Comparison of ENCODE assay signal across 10 mouse cellular contexts in the genomic region with DNA sequence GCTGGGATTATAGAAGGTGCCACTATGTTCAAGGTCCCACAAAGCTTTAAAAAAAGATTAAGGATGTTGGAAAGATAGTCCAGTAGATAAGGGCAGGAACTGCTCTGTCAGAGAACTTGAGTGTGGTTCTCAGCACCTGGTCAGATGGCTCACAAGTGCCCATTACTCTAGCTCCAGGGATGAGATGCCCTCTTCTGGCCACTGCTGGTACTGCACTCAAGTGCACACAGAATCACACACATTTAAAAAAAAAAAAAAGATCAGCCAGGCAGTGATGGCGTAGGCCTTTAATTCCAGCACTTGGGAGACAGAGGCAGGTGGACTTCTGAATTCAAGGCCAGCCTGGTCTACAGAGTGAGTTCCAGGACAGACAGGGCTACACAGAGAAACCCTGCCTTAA. TPM values are rescaled to one million over a fixed set of nuclear protein-coding genes. Genes with fewer than 3 reads are reported as not detected.
DNase-seq lines count a peak whose midpoint lies in the region; TF ChIP-seq lines count a peak whose summit lies in the region.
"Had no signal": no experiment of that assay in that cellular context is flagged by ENCODE, and none has a peak within 500 bp of the region (broad histone marks: within the 10 kb centered on the region; RNA-seq: fewer than 3 reads in every experiment).

No protein-coding gene starts in this region.

- no peaks in the 10 kb centered on the region for H3K79me2 ChIP-seq in MEL (ENCODE audit: control insufficient read depth, insufficient read depth, low read length, poor library complexity)

- WGBS in limb, embryonic 10.5 days: 86% methylated on average over 1 of the region's 1 CpGs

- H3K27ac ChIP-seq in left cerebral cortex, adult 2 months: no peak overlapping the region
- H3K27ac ChIP-seq in MEL (ENCODE audit: control insufficient read depth, low read depth, low read length): no peak overlapping the region
- H3K27ac ChIP-seq in limb, embryonic 10.5 days: no peak overlapping the region
- H3K27ac ChIP-seq: heart, embryonic 15.5 days; midbrain, embryonic 12.5 days had no signal

- H3K9me3 ChIP-seq in MEL (replicated peaks; ENCODE audit: insufficient read depth, low read length): no peaks in the 10 kb centered on the region
- no peaks in the 10 kb centered on the region for H3K9me3 ChIP-seq in limb, embryonic 10.5 days (replicated peaks)
- H3K9me3 ChIP-seq: heart, embryonic 15.5 days; midbrain, embryonic 12.5 days had no signal

- H3K4me3 ChIP-seq in left cerebral cortex, adult 2 months: no peak overlapping the region
- H3K4me3 ChIP-seq in MEL (ENCODE audit: control insufficient read depth in 1 of 2, insufficient read depth in 1 of 2, low read depth in 2 of 2, low read length in 2 of 2): no peak overlapping the region
- H3K4me3 ChIP-seq in limb, embryonic 10.5 days: no peak overlapping the region
- H3K4me3 ChIP-seq: heart, embryonic 15.5 days; midbrain, embryonic 12.5 days had no signal

- no peak overlapping the region for H3K9ac ChIP-seq in MEL (ENCODE audit: control insufficient read depth, low read depth, low read length, poor library complexity, severe bottlenecking)
- H3K9ac ChIP-seq: heart, embryonic 15.5 days; midbrain, embryonic 12.5 days had no signal

- no peaks in the 10 kb centered on the region for H3K36me3 ChIP-seq in MEL (ENCODE audit: control insufficient read depth in 1 of 2, insufficient read depth in 2 of 2, low read length in 2 of 2)
- peaks cover 24% of the 10 kb centered on the region for H3K36me3 ChIP-seq in limb, embryonic 10.5 days
- H3K36me3 ChIP-seq: midbrain, embryonic 12.5 days had no signal

- DNase-seq in cerebellum, postnatal 10 days: peak; percentile 55 to 66
- DNase-seq in cerebellum, adult 11-12 months: no peak
- no peak for DNase-seq in left cerebral cortex, adult 2 months (ENCODE audit: extremely low spot score in 1 of 2, low spot score in 2 of 2)
- DNase-seq in left cerebral cortex, postnatal 36 days (ENCODE audit: low spot score in 2 of 2): no peak
- peak; percentile 76 for DNase-seq in MEL (ENCODE audit: low read depth, low spot score)
- DNase-seq in limb, embryonic 10.5 days (ENCODE audit: low spot score): peak; percentile 59
- peak; percentile 56 for DNase-seq in thymus, postnatal 14 days
- no peak for DNase-seq in ovary, adult 18-20 months (ENCODE audit: low spot score)

- peak; percentile 63 for TF ChIP-seq CTCF in left cerebral cortex, adult 2 months (IDR thresholded peaks at IDR 0.05)
- TF ChIP-seq CTCF in MEL (IDR thresholded peaks at IDR 0.05 in 2 of 3, conservative IDR thresholded peaks at IDR 0.05 in 1 of 3; ENCODE audit: control insufficient read depth in 1 of 3, insufficient read depth in 1 of 3, low read depth in 2 of 3, low read length in 3 of 3, poor library complexity in 1 of 3, severe bottlenecking in 1 of 3): peak; percentile 83 to 97 (median 85)

- TF ChIP-seq RAD21 in MEL (IDR thresholded peaks at IDR 0.05; ENCODE audit: low read depth, low read length): peak; percentile 59

- H3K27me3 ChIP-seq in MEL (ENCODE audit: control insufficient read depth in 1 of 2, insufficient read depth in 2 of 2, low read length in 2 of 2): no peaks in the 10 kb centered on the region
- no peaks in the 10 kb centered on the region for H3K27me3 ChIP-seq in limb, embryonic 10.5 days (ENCODE audit: low read depth, poor library complexity, severe bottlenecking)
- H3K27me3 ChIP-seq: heart, embryonic 15.5 days; midbrain, embryonic 12.5 days had no signal

- no peak for TF ChIP-seq EP300 in MEL (IDR thresholded peaks at IDR 0.05; ENCODE audit: low read depth in 1 of 2, low read length in 2 of 2)

- H3K4me1 ChIP-seq in MEL (ENCODE audit: control insufficient read depth in 1 of 2, insufficient read depth in 2 of 2, low read length in 2 of 2): no peaks in the 10 kb centered on the region
- 0 out of 2 replicates have a peak, but pooled peaks cover 3% of the 10 kb centered on the region for H3K4me1 ChIP-seq in limb, embryonic 10.5 days
- H3K4me1 ChIP-seq: midbrain, embryonic 12.5 days had no signal

- TF ChIP-seq POLR2A in MEL (IDR thresholded peaks at IDR 0.05; ENCODE audit: control insufficient read depth in 1 of 2, insufficient read depth in 1 of 2, low read depth in 1 of 2, low read length in 2 of 2, poor library complexity in 1 of 2): no peak

- intact Hi-C loops in left cerebral cortex, adult 2 months (cut with DNase I): no loop called here
- intact Hi-C loops in left cerebral cortex, postnatal 36 days (cut with DNase I): no loop called here

TF ChIP-seq in MEL, 35 proteins besides CTCF, POLR2A, EP300 and RAD21:
- TF ChIP-seq SMC3 (IDR thresholded peaks at IDR 0.05; ENCODE audit: low read depth, low read length): peak; percentile 78
- no peak for TF ChIP-seq MYB (IDR thresholded peaks at IDR 0.05; ENCODE audit: low read depth, low read length)
- peak; percentile 54 for TF ChIP-seq ZC3H11A (IDR thresholded peaks at IDR 0.05; ENCODE audit: low read depth, low read length)
- TF ChIP-seq ZNF384 (IDR thresholded peaks at IDR 0.05; ENCODE audit: low read depth, low read length): peak; percentile 96

RNA-seq across cellular contexts. Expression of gene Tnip1, which starts 25.3 kb away (rescaled TPM):
- total RNA-seq in left cerebral cortex, adult 2 months (2021): 10 to 100 TPM; 38.3 to 38.4 TPM
- 10 to 100 TPM; 37.5 to 42.0 TPM for total RNA-seq in left cerebral cortex, postnatal 36 days (2021)
- 8.1 and 10.5 TPM in 2 replicates for total RNA-seq in MEL (2012; rRNA removed)
- 10 to 100 TPM in 1 of 2 experiments, not detected in 1; 19.7 TPM for polyA plus RNA-seq in MEL (2012; ENCODE audit: insufficient read depth in 1 of 2, insufficient read length in 2 of 2, low read depth in 1 of 2, low replicate concordance in 2 of 2, missing spikeins in 1 of 2)
- 10.0 and 14.0 TPM in 2 replicates for polyA plus RNA-seq in limb, embryonic 10.5 days (2016; fragmentation: Nextera tagmentation; extraction: Ambion mirVana)

RNA-seq across cellular contexts. Expression of gene Anxa6, which starts 45.3 kb away (rescaled TPM):
- total RNA-seq in left cerebral cortex, adult 2 months (2021): 10 to 100 TPM; 85.5 to 86.7 TPM
- 10 to 100 TPM; 87.1 to 88.9 TPM for total RNA-seq in left cerebral cortex, postnatal 36 days (2021)
- total RNA-seq in MEL (2012; rRNA removed): 47.0 and 49.0 TPM in 2 replicates
- 10 to 100 TPM in 1 of 2 experiments, not detected in 1; 49.4 TPM for polyA plus RNA-seq in MEL (2012; ENCODE audit: insufficient read depth in 1 of 2, insufficient read length in 2 of 2, low read depth in 1 of 2, low replicate concordance in 2 of 2, missing spikeins in 1 of 2)
- 53.5 and 69.1 TPM in 2 replicates for polyA plus RNA-seq in limb, embryonic 10.5 days (2016; fragmentation: Nextera tagmentation; extraction: Ambion mirVana)

Comparison
In these comparisons a context has a peak if more than half of its experiments do, and no peak if none do; other contexts are left out.
1. DNase-seq: peak in cerebellum, postnatal 10 days (2 of 2), MEL (single experiment), limb, embryonic 10.5 days (single experiment) and thymus, postnatal 14 days (single experiment); none in cerebellum, adult 11-12 months (single experiment), left cerebral cortex, adult 2 months (0 of 2), left cerebral cortex, postnatal 36 days (0 of 2) and ovary, adult 18-20 months (single experiment).